Mouse (Mus musculus): ENCODE data around the gene Agbl1. TPM values are rescaled to one million over a fixed set of nuclear protein-coding genes. Genes with fewer than 3 reads are reported as not detected.
"Not testable (repeated sequence)": the region's sequence is repeated elsewhere in the genome, so short reads cannot be mapped to it uniquely, and the experiment has no call there.

Agbl1 gene
- under 1 TPM; 0.38 to 0.50 TPM for total RNA-seq (2021)
- long read RNA-seq, result 0 reads

DNA sequence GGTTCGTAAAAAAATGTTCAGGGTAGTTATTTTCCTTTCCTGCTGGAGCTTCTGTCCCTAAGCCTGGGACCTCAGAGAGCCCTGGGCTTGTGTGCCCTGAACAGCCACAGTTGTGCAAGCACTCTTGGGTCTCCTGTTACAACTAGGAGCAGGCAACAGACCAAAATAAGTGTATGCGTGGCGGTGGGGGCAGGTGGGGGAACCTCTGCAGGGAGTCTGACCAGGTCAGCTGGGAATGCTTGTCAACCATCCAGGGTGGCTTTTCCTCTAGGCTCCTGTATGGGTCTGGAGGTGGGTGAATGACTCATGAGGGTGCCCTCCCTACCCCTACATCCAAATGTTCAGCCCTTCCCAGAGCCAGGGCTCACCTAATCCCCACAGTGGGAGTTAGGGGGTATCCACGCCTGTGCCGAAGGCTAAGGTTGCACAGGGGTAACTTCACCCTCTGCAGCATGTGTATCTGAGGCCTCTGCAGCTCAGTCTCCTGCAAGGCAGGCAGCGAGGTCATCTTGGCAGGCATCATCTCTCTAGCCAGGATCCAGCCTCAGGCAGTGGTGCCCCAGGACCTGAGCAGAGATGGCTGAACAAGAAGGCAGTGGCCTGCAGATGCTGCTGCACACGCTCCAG is at the start of gene Agbl1:
Agbl1 (plus strand) TSS at position 577 of the 627 bp plus-strand sequence.
- no peak for DNase-seq (ENCODE audit: low spot score in 2 of 2)

- DNase-seq (ENCODE audit: low spot score in 2 of 2), result peak in 1 of 2 experiments; percentile 54
Observed at GRCm38 (mm10) chr7:76185005-76185658, 44.6 kb upstream of the Agbl1 start.

DNA sequence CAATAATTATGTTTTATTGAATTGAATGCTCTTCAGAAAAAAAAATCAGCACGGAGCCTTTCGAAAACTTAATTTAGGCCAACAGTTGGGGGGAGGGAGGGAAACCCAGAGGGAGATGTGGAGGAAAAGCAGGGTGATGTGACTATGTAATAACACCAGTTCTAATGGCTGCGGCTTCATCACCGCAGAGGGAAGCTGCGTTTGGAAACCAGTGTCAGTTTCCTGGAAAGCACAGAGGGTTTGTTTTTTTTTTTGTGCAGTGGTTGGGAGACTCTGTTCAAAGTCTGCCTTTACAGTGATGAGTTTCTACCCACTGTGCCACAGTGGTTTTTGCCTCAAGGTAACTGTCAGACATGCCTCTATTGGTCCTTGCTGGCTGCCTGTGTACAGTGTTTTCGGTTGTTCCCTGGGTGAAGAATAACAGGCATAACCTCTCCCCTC is 44.0 kb upstream of the Agbl1 start:
- peak in 1 of 2 experiments; percentile 22 for DNase-seq (ENCODE audit: low spot score in 2 of 2)

GRCm38 (mm10) chr7:76218546-76218945 is 11.1 kb upstream of the Agbl1 start:
- DNase-seq (ENCODE audit: low spot score in 2 of 2), result no peak

DNA sequence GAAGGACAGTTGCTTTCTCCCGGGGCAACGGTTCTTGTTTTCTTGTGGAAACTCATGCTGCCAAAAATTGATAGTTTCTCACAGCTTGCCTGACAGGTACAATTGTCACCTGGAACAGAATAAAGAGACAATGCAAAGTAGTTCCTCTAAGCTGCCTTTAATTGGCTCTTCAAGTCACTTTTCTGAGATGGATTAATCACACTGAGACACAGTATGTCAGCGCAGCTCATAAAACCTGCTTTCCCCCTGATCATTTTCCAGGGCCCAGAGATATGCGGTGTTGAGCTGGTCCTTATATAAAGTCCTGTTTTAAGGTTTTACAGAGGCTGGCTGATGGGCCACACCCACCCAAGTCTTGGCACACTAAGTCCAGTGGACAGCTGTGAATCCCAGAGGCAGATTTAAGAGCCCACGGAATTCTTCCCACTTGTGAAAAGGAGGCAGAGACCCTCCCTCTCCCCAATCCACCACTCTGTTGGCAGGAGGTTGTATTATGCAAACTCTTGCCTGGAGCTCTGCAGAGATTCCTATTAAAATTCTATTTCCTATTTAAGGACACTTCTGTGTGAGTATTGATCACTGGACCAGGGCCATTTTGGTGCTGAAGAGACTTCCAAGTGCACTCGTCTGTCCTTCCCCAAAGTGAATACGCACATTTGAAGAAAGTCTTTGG is 9.8 kb upstream of the Agbl1 start:
- no peak for DNase-seq (ENCODE audit: low spot score in 2 of 2)

GRCm38 (mm10) chr7:76222691-76223090 is 7.0 kb upstream of the Agbl1 start:
- DNase-seq (ENCODE audit: low spot score in 2 of 2), result no peak

DNA sequence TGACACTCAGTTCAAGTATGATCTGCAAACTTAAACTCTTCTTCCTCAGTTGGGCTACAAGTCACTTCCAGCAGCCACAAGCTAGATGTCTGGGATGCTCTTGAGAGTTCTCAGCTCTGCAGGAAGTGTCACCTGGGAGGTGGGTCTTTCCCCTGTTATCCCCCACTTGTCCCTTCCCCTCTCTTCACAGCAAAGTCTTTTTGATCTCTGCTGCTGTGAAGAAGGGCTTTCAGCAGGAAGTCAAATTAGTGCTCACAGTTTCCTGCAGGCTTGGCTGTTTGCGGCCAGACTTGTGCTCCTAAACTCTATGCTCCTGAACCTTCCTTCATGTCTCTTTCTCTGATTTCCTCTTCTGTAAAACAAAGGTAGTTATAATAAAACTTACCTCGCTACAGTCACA is 806 bp upstream of the Agbl1 start:
- DNase-seq (ENCODE audit: low spot score in 2 of 2), result no peak

DNA sequence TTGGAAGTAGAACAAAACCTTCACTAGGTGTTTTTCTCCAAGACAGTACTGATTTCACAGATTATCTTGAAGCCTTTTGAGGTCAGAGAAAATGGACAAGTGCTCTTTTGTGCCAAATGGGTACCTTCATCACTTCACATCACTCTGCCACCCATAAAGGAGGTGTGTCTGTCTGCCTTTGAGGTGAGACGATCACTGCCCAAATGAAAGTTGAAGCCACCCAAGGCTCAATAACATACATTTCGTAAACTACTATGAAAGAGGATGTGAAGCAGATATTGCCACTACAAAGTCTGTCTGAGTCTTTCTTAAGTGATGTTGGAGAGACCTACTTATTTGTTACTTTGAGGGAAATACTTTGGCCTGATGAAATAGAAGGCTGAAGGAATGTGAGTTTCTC is 4.6 kb downstream of the Agbl1 start:
- DNase-seq (ENCODE audit: low spot score in 2 of 2), result no peak

GRCm38 (mm10) chr7:76237497-76237896 is 7.8 kb downstream of the Agbl1 start:
- DNase-seq (ENCODE audit: low spot score in 2 of 2), result no peak

DNA sequence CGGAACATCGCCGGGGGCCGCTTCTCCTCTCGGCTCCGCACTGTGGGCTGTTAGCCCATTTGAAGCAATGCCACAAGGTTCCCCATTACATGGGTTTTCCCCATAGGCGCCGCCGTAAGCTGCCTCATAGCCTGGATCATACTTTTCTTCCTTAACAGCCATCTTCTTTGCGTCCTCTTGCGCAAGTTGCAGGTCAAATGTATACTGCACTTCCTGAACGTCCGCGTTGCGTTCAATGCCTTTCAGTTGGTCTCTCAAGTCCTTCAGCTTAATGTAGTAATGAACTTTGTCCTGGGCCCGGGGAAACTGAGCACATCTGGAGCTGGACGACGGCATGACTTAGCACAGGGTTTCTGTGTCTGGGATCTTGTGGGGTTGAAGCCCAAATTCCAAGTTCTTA is 15.2 kb downstream of the Agbl1 start:
- not testable (repeated sequence) for DNase-seq (ENCODE audit: low spot score in 2 of 2)

DNA sequence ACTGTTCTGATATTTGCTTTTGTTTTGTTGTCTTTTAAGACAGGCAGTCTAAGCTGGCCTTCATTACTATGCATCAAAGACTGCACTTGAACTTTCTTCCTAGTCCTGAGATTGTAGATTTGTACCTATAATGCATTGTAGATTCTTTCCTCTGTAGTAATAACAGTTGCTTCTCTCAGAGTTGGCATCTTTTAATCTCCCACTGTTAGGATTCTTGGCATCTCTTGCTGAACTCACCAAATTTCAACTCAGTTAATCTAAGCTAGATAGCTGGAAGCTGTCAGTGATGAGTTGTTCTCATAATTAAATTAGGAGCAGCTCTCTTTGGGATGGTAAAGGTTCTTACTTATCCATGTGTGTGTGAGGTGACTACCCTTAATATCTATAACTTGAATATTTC is 45.4 kb downstream of the Agbl1 start:
- DNase-seq (ENCODE audit: low spot score in 2 of 2), result no peak

DNA sequence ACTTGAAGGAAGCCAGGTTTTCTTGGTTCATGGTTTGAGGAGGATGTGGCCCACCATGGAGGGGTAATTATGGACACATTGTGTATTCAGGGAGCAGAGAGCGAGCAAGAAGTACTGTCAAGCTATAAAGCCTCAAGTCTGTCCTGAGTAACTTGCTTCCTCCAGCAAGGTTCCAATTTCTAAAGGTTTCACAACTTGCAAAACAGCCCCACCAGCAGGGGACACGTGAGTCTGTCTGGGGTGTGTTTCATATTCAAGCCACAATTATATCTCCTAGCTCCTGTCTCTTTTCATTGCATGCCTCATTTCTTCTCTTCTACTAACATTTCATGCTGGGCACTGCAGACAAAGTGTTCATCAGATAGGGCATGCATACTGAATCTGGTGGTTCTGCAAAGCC is 53.1 kb downstream of the Agbl1 start:
- DNase-seq (ENCODE audit: low spot score in 2 of 2), result no peak

DNA sequence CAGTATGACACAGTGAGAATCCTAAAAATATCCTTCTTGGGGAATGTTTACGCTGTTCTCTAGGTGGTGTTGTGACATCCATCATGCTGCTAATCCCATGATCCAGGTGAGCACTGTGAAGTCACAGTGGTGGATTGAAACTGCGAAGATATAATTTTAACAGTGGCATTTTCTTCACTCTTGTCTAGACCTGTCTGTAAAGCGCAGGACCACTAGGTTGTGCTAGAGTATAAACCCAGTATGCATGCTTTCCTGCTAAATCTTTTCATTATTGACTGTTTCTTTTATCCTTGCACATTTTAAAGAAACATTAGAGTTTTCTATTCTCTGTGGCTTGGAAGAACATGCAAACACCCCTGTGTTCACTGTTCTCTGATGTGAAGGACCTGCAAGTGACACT is 57.8 kb downstream of the Agbl1 start:
- DNase-seq (ENCODE audit: low spot score in 2 of 2), result peak in 1 of 2 experiments; percentile 54

DNA sequence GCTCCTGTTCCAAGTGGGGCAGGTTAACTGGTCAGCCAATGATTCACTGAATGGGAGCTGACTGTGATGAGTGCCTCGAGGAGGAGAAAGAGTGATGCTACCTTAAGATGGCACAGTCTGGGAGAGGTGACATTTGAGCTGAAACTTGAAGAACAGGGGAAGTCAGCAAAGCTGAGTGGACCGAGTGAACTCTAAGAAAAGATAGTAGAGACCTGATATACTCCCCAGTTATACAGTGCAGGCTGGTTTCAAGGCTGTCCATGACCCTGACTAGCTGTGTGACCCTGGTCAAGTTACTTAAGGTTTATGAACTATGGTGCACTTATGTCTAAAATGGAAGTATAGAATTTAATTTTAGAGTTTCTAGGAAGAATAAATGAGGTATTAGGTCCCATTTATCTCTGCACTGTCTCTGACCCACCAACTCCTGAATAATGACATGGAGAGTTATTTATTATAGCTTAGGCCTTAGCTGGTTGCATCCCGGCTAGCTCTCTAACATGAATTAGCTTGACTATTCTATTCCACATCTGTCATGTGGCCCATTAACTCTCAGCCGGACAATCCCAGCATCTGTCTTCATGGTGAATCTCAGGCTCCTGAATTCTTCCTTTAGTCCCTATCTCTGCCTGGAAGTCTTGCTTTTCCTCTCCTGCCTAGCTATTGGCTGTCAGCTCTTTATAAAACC is 92.3 kb downstream of the Agbl1 start:
- DNase-seq (ENCODE audit: low spot score in 2 of 2), result no peak

DNA sequence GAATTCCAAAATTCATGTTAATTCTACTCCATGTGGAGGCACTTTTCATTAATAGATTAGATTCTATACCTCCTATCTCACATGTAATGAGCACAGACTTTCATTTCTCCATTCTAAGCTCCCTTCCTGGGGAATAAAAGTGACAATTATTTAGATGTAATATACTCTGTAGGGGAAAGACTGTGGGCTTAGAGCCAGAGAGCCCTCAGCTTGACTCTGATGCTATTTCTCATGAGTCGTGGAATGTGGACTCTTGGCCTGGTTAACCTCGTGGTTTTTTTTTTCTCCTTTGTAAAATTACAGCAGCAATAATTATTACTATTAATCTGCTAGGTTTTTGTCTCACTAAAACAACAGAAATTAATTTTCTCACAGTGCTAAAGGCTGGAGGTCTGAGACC is 96.4 kb downstream of the Agbl1 start:
- no peak for DNase-seq (ENCODE audit: low spot score in 2 of 2)

GRCm38 (mm10) chr7:76339308-76339707 is 109.6 kb downstream of the Agbl1 start:
- no peak for DNase-seq (ENCODE audit: low spot score in 2 of 2)

DNA sequence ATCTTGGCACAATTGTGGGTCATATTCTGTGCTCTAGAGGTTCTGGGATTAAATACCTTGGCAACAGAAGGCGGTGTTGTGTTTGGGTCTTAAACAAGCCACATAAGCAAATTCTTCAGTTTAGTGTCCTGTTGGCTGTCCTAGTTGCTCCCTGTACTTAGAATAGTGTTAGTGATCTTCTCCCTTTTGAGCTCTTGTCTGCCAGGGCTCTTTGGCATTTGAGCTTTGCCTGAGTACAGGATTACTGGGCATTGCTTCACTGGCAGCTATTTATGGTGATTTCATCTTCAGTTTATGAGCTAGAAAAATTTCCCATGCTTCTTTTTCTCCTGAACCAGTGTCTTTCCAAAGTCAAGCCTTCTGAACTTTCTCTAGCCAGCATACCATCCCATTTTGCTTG is 111.9 kb downstream of the Agbl1 start:
- DNase-seq (ENCODE audit: low spot score in 2 of 2), result no peak

DNA sequence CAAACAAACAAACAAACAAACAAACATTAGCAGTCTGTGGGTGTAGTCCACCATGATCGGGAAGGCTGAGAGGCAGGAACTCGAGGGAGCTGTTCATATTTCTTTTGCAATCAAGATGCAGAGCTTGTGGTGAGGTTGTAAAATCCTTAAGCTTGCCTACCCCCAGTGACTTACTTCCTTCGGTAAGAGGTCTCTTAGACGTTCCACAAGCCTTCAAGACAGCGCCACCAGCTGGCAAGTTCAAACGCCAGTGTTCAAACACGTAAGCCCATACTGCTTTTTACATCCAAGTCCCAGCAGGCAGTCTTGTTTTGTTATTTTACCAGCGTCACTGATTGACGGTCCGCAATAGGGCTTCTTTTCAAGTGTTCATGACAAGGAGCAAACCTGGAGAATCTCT is 123.8 kb downstream of the Agbl1 start:
- DNase-seq (ENCODE audit: low spot score in 2 of 2), result no peak

GRCm38 (mm10) chr7:76354510-76354909 is 124.8 kb downstream of the Agbl1 start:
- peak in 1 of 2 experiments; percentile 72 for DNase-seq (ENCODE audit: low spot score in 2 of 2)

- DNase-seq (ENCODE audit: low spot score in 2 of 2), result no peak
Observed at GRCm38 (mm10) chr7:76371269-76371668, 141.6 kb downstream of the Agbl1 start.

DNA sequence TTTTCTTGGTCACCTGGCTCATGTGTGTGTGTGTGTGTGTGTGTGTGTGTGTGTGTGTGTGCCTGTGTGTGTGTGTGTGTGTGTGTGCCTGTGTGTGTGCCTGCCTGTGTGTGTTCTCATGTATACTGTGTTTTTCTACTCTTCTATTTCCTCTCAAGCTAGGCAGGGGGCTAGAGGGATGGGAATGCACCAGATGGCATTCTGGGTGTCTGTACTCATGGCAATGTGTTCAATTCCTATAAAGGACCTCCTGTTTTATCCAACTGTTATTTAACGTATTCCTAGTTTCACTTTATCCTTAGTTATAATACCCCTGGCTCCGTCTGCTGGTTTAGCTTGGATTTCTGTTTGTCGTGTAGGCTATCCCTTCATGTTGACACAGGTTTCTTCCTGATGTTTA is 149.8 kb downstream of the Agbl1 start:
- peak; percentile 29 to 64 for DNase-seq (ENCODE audit: low spot score in 2 of 2)

DNA sequence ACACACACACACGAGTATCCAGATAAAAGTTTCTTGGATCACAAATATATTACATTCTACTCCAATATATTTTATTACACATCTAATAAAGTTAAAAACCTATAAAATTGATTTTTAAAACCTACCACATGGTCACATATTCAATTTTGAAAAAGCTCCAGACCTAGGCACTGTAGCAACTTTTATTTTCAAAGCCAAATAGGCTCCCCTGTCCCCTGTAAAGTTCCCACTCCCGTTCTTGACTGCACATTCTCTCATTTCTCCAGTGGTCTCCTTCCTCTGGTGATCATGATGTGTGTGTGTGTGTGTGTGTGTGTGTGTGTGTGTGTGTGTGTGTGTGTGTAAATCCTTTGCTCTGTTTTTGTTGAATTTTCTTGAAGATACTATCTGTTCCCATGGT is 152.3 kb downstream of the Agbl1 start:
- no peak for DNase-seq (ENCODE audit: low spot score in 2 of 2)

All from layer of hippocampus, adult 18-20 months (tissue).